Mouse (Mus musculus) mouse embryonic stem cell (cell line): ENCODE data around the gene Tex45.

ENCODE experiments used
- in situ Hi-C, 2 experiments: fragments of 300-500 bp; cut with MboI; formaldehyde crosslinking; loops; 1 replicate in 1 of 2; 3 replicates in 1 of 2; pipeline ENCODE4 v1.14.3; 2019 to 2020; ENCODE audit warnings: low sequenced_read_pairs in 2 of 2, low pct_unique_long_range_greater_than_20kb in 1 of 2, mixed read lengths in 1 of 2; ENCODE audit not compliant: unreplicated experiment in 1 of 2

Gene Tex45

GRCm38 (mm10) chr8:3470562-3470961 is at the start of gene Tex45:
Gene Tex45, plus strand, starts transcription at chr8:3470862.
- in situ Hi-C loops, result no loop called here

DNA sequence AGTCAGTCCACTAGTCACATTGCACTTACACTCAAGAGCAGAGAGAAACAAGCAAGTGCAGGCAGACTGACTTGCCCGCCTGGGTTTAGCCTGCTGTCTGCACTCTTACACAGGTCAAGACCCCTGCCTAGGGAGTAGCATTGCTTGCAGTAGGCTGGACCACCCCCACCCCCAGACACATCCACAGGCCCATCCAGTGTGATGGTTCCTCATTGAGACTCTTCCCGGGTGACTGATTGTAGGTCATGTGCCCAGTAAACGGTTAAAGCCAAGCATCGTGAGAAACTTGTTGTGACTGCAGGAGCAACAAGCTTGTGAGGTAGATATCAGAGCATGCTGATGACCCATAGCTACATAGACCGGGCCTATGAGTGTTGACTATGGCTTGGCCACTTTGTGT is 49.2 kb upstream of the Tex45 start:
- in situ Hi-C loops, result no loop called here

GRCm38 (mm10) chr8:3425217-3425616 is 45.4 kb upstream of the Tex45 start:
- in situ Hi-C loops, result no loop called here

- in situ Hi-C loops, result no loop called here
Observed at GRCm38 (mm10) chr8:3426211-3426610, 44.5 kb upstream of the Tex45 start.

DNA sequence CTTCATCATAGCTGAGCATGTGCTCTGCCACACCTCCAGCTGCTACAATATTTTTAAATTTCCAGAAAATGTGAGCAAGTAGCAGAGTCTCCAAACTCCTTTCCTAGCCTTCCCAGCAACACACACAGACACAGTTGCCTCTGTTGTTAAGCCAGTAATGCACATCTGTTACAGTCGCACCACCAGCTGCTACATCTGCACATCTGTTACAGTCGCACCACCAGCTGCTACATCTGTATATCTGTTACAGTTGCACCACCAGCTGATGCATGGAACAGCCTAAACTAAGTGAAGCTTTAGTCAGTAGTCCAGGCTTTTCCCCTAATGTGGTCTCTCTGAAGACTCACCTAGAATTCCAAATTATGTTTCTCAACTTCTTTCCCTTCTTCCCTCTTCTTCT is 42.2 kb upstream of the Tex45 start:
- in situ Hi-C loops, result no loop called here

GRCm38 (mm10) chr8:3429966-3430365 is 40.7 kb upstream of the Tex45 start:
- in situ Hi-C loops, result no loop called here

DNA sequence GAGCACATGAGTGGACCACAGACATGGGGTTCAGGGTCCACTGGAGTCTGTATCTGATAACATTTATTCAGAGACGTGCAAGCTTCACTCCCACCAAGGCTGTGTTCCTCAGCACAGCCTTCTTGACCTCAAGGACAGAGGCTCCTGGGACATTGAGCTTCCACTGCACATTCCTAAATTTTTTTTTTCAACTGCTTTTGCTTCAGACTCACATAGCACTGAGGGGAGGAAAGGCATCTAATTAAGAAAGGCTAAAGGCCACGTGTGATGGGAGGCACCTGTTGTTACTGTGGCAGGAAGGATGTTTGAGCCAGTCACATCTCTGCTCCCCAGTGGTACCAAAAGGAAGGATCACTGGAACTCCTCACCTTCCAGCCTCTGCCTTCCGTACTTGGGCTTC is 39.5 kb upstream of the Tex45 start:
- in situ Hi-C loops, result no loop called here

GRCm38 (mm10) chr8:3436492-3436891 is 34.2 kb upstream of the Tex45 start:
- in situ Hi-C loops, result no loop called here

- in situ Hi-C loops, result no loop called here
Observed at GRCm38 (mm10) chr8:3439510-3439909, 31.2 kb upstream of the Tex45 start.

- in situ Hi-C loops, result no loop called here
Observed at GRCm38 (mm10) chr8:3449226-3449625, 21.4 kb upstream of the Tex45 start.

- in situ Hi-C loops, result no loop called here
Observed at GRCm38 (mm10) chr8:3450670-3451069, 20.0 kb upstream of the Tex45 start.

- in situ Hi-C loops, result no loop called here
Observed at GRCm38 (mm10) chr8:3451992-3452391, 18.7 kb upstream of the Tex45 start.

DNA sequence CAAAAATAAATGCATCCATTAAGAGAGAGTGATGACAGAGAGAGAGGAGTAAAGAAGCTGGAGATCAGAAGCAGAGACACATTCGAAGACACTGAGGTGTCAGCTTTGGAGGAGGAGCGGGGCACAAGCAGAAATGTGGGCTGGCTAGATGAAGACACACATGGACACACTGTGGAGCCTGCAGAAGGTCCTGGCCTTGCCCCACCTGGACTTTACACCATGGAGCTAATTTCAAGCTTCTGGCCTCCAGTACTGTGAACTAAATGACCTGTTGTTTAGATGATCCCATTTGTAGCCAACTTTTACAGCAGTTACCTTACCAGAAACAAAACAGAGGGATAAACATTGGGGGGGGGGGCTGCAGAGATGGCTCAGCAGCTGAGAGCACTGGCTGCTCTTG is 7.4 kb upstream of the Tex45 start:
- in situ Hi-C loops, result no loop called here

- in situ Hi-C loops, result no loop called here
Observed at GRCm38 (mm10) chr8:3464309-3464708, 6.4 kb upstream of the Tex45 start.

- in situ Hi-C loops, result no loop called here
Observed at GRCm38 (mm10) chr8:3467006-3467885, 3.4 kb upstream of the Tex45 start, which contains the start of gene Pex11g. Gene Pex11g, minus strand, starts transcription at chr8:3467680.

GRCm38 (mm10) chr8:3467886-3468545 is 2.6 kb upstream of the Tex45 start:
- in situ Hi-C loops, result no loop called here

DNA sequence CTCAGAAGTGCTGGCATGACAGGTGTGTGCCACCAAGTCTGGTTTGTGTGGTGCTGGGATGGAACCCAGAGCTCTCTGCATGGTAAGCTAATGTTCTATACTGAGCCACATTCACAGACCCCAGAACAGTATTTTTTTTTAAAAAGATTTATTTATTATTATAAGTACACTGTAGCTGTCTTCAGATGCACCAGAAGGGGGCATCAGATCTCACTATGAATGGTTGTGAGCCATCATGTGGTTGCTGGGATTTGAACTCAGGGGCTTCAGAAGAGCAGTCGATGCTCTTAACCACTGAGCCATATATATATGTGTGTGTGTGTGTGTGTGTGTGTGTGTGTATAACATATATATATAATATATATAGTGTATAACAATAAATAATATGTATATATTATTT is 1.8 kb upstream of the Tex45 start:
- in situ Hi-C loops, result no loop called here

- in situ Hi-C loops, result no loop called here
Observed at GRCm38 (mm10) chr8:3475715-3476429, 5.2 kb downstream of the Tex45 start.

DNA sequence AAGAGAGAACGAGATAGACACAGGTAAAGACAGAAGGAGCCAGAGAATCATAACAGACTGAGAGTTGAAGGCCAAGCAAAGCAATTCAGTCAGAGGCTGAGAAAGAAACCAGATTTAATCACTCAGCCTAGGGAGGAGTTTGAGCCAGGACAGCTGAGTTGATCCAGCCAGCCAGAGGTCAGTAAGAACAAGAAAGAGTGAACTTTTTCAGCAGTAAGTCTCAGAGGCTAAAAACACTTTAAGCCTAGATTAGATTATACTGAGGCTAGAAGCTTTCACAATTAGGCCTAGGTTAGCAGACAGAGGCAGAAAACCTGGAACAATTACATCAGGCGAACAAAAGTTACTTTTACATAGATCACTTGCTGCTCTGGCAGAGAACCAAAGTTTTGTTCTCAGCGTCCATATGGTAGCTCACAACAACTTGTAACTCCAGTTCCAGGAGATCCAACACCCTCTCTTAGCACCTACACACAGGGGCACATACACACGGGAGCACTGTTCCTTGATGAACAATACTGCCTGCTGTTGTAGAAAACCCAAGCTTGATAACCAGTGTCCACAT is 9.6 kb downstream of the Tex45 start:
- in situ Hi-C loops, result no loop called here
